Mouse (Mus musculus): ENCODE results near the gene Syt1. TPM values are rescaled to one million over a fixed set of nuclear protein-coding genes. Genes with fewer than 3 reads are reported as not detected.

The Syt1 gene
- total RNA-seq, 2 experiments from 2014 or later = 18.2 to 30.7 TPM

- DNase-seq = no peak
These were observed 125.0 kb downstream of the Syt1 start for GRCm38 (mm10) chr10:108885769-108886168.

GRCm38 (mm10) chr10:108884520-108884919 lies 126.3 kb downstream of the Syt1 start:
- DNase-seq = no peak

GRCm38 (mm10) chr10:108880372-108880771 lies 130.4 kb downstream of the Syt1 start:
- peak; percentile 4 for DNase-seq

- no peak for DNase-seq
These were observed 135.1 kb downstream of the Syt1 start for GRCm38 (mm10) chr10:108875730-108876129.

- no peak for DNase-seq
These were observed 136.1 kb downstream of the Syt1 start for GRCm38 (mm10) chr10:108874687-108875086.

- DNase-seq = no peak
These were observed 138.4 kb downstream of the Syt1 start for GRCm38 (mm10) chr10:108872359-108872758.

GRCm38 (mm10) chr10:108870586-108870985 lies 140.2 kb downstream of the Syt1 start:
- DNase-seq = no peak

GRCm38 (mm10) chr10:108868136-108868535 lies 142.6 kb downstream of the Syt1 start:
- DNase-seq = no peak

GRCm38 (mm10) chr10:108867202-108867601 lies 143.6 kb downstream of the Syt1 start:
- DNase-seq = peak; percentile 42

- DNase-seq = no peak
These were observed 145.2 kb downstream of the Syt1 start for GRCm38 (mm10) chr10:108865586-108865985.

GRCm38 (mm10) chr10:108855986-108856385 lies 154.8 kb downstream of the Syt1 start:
- no peak for DNase-seq

- no peak for DNase-seq
These were observed 158.0 kb downstream of the Syt1 start for GRCm38 (mm10) chr10:108852757-108853156.

GRCm38 (mm10) chr10:108837434-108837833 lies 173.3 kb downstream of the Syt1 start:
- no peak for DNase-seq

- DNase-seq = no peak
These were observed 178.5 kb downstream of the Syt1 start for GRCm38 (mm10) chr10:108832248-108832647.

GRCm38 (mm10) chr10:108831801-108832200 lies 179.0 kb downstream of the Syt1 start:
- no peak for DNase-seq

- DNase-seq = no peak
These were observed 188.5 kb downstream of the Syt1 start for GRCm38 (mm10) chr10:108822273-108822672.

GRCm38 (mm10) chr10:108815339-108815738 lies 195.4 kb downstream of the Syt1 start:
- DNase-seq = no peak

- DNase-seq = no peak
These were observed 206.4 kb downstream of the Syt1 start for GRCm38 (mm10) chr10:108804380-108804779.

GRCm38 (mm10) chr10:108800776-108801175 lies 210.0 kb downstream of the Syt1 start:
- DNase-seq = no peak

- no peak for DNase-seq
These were observed 212.0 kb downstream of the Syt1 start for GRCm38 (mm10) chr10:108798826-108799225.

GRCm38 (mm10) chr10:108782817-108783216 lies 228.0 kb downstream of the Syt1 start:
- no peak for DNase-seq

- no peak for DNase-seq
These were observed 230.2 kb downstream of the Syt1 start for GRCm38 (mm10) chr10:108780614-108781013.

GRCm38 (mm10) chr10:108776735-108777134 lies 234.0 kb downstream of the Syt1 start:
- DNase-seq = no peak

GRCm38 (mm10) chr10:108771081-108771480 lies 239.7 kb downstream of the Syt1 start:
- no peak for DNase-seq

- DNase-seq = no peak
These were observed 245.2 kb downstream of the Syt1 start for GRCm38 (mm10) chr10:108765564-108765963.

All from adrenal gland, postnatal 10 days (tissue).